Mouse (Mus musculus) heart, postnatal 0 days (tissue): ENCODE measurements around the gene Syt9.

Experiments used
- CTCF ChIP-seq: IDR thresholded peaks from 2 replicates; pipeline ENCODE4 v1.5.1; 2016; ENCODE audit warnings: antibody characterized with exemption, control low read depth, low read depth
- EP300 ChIP-seq: IDR thresholded peaks from 2 replicates; pipeline ENCODE4 v1.6.1; 2016; ENCODE audit warnings: antibody characterized with exemption, low read depth

DNA sequence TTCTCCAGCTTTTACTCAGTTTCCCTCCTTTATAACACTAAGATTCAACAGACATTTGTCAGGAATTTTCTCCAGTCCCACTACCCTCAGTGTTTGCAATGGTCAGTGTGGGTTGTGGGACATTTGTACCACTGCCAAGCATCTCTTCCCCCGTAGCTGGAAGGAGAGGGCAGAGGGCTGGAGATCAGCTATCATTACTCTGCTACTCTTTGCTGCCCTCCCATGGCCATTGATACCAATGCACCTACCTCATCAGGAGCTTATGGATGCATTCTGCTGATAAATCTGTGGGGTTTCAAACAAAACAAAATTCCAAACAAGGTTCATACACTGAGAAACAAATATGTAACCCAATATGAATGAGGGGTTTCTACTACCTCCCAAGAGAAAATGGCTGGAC is 155.8 kb downstream of the Syt9 start:
- TF ChIP-seq CTCF (peak; percentile 69), EP300 (no peak)
